Mouse (Mus musculus): Measurements from ENCODE around the gene Tfb2m. TPM values are rescaled to one million over a fixed set of nuclear protein-coding genes. Genes with fewer than 3 reads are reported as not detected.

Gene Tfb2m
- polyA plus RNA-seq (2015; fragmentation: Nextera tagmentation; extraction: Ambion mirVana): 33.0 and 41.5 TPM in 2 replicates

GRCm38 (mm10) chr1:179545768-179546550 lies at the start of gene Tfb2m, which contains the start of gene Cnst:
TSS of gene Tfb2m (minus strand) at chr1:179546267.
TSS of gene Cnst (plus strand) at chr1:179546370.

GRCm38 (mm10) chr1:179517713-179518465 lies 28.2 kb downstream of the Tfb2m start, which contains the start of gene Smyd3:
TSS of gene Smyd3 (minus strand) at chr1:179518041.

Other genes starting within 250 kb of the Tfb2m start
- gene Smyd3, start 28.2 kb downstream of the Tfb2m start, polyA plus RNA-seq (2015; fragmentation: Nextera tagmentation; extraction: Ambion mirVana): 14.4 and 14.5 TPM in 2 replicates
- 8.0 and 8.3 TPM in 2 replicates for gene Cnst, start 103 bp upstream of the Tfb2m start, polyA plus RNA-seq (2015; fragmentation: Nextera tagmentation; extraction: Ambion mirVana)
- 87.6 and 96.2 TPM in 2 replicates for gene Sccpdh, start 121.9 kb upstream of the Tfb2m start, polyA plus RNA-seq (2015; fragmentation: Nextera tagmentation; extraction: Ambion mirVana)
- 0.08 TPM in 1 of 2 replicates, not detected in the other for gene Kif28, start 199.0 kb upstream of the Tfb2m start, polyA plus RNA-seq (2015; fragmentation: Nextera tagmentation; extraction: Ambion mirVana)